Mouse (Mus musculus): ENCODE measurements at regions not wholly inside any gene's neighbourhood (a gene's known extent, or its start where the extent isn't known, plus 50 kb on each side); places are given as distances from the start of the nearest gene placed in this dataset.

GRCm38 (mm10) chr3:139780054-139780453, 574.6 kb downstream of the Stpg2 start:
- no peak for DNase-seq (ENCODE audit: low spot score)
- Histone ChIP-seq H3K4me3 (ENCODE audit: low read depth, low read length) (no peak overlapping the region), H3K4me1 (replicated peaks; ENCODE audit: control insufficient read depth, insufficient read depth) (no peaks in the 10 kb centered on the region), H3K9me3 (ENCODE audit: control insufficient read depth, low read length) (no peaks in the 10 kb centered on the region), H3K36me3 (ENCODE audit: control insufficient read depth, insufficient read depth, low read length) (no peaks in the 10 kb centered on the region), H3K27ac (replicated peaks) (no peak overlapping the region), H3K4me2 (replicated peaks; ENCODE audit: low read depth) (no peak overlapping the region), H3K27me3 (ENCODE audit: control insufficient read depth, insufficient read depth, low read length) (no peaks in the 10 kb centered on the region), H3K9ac (ENCODE audit: low read length) (no peak overlapping the region)
- no peak for TF ChIP-seq EP300 (optimal IDR thresholded peaks at IDR 0.05)
- no peak for TF ChIP-seq CTCF (IDR thresholded peaks at IDR 0.05; ENCODE audit: low read depth)
- 68% methylated on average over 6 of the region's 6 CpGs for WGBS
- no peak for ATAC-seq (ENCODE audit: low FRiP score, low TSS enrichment)

DNA sequence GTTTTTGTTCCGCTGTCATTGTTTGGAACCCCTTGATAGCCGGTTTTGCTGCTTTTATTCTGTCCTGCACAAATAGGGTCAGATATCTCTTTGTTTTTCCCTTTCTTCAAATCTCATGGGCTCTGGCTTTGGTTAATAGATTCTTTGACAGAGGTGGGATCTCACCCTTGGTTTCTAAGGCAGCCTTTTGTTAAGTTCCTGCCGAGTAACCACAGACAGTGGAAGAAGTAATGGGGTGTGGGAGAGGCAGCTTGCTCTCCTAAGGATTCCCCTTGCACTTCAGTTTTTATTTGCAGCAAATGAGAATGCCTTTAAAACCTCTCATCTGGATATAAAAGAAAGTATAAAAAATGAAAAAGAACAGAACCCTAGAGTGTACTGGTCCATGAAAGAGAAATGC, 577.9 kb downstream of the Stpg2 start:
- no peak overlapping the region for H3K27ac ChIP-seq (replicated peaks)
- H3K36me3 ChIP-seq (ENCODE audit: control insufficient read depth, insufficient read depth, low read length), result no peaks in the 10 kb centered on the region
- no peaks in the 10 kb centered on the region for H3K27me3 ChIP-seq (ENCODE audit: control insufficient read depth, insufficient read depth, low read length)
- ATAC-seq (ENCODE audit: low FRiP score, low TSS enrichment), result no peak
- H3K9ac ChIP-seq (ENCODE audit: low read length), result no peak overlapping the region
- TF ChIP-seq CTCF (IDR thresholded peaks at IDR 0.05; ENCODE audit: low read depth), result no peak
- no peak for TF ChIP-seq EP300 (optimal IDR thresholded peaks at IDR 0.05)
- WGBS, result 67% methylated on average over 3 of the region's 3 CpGs
- H3K9me3 ChIP-seq (ENCODE audit: control insufficient read depth, low read length), result no peaks in the 10 kb centered on the region
- H3K4me3 ChIP-seq (ENCODE audit: low read depth, low read length), result no peak overlapping the region
- no peaks in the 10 kb centered on the region for H3K4me1 ChIP-seq (replicated peaks; ENCODE audit: control insufficient read depth, insufficient read depth)
- no peak overlapping the region for H3K4me2 ChIP-seq (replicated peaks; ENCODE audit: low read depth)
- no peak for DNase-seq (ENCODE audit: low spot score)

DNA sequence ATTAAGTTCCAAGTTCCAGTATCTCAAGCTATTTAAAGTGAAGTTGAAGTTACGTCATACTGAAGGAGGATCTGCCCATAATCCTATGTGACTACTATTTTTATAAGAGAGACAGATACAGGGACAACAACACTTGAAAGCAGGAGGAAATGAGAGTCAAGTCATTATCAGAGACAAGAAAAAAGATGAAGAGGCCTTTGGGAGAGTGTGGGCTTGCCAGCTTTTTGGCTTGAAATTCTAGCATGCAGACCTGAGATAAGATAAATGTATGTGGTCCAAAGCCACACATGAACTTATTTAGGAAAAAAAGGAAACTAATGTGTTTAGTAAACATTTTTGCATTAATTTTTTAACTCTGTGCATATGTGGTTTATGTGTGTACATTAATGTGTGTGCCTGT, 581.0 kb downstream of the Stpg2 start:
- WGBS, result 74% methylated on average over 1 of the region's 1 CpGs

GRCm38 (mm10) chr3:139788854-139789253, 583.4 kb downstream of the Stpg2 start:
- WGBS, result 79% methylated on average over 2 of the region's 2 CpGs
- Histone ChIP-seq H3K4me3 (ENCODE audit: low read depth, low read length) (no peak overlapping the region), H3K27ac (replicated peaks) (no peak overlapping the region), H3K9me3 (ENCODE audit: control insufficient read depth, low read length) (no peaks in the 10 kb centered on the region), H3K9ac (ENCODE audit: low read length) (no peak overlapping the region), H3K4me2 (replicated peaks; ENCODE audit: low read depth) (no peak overlapping the region), H3K4me1 (replicated peaks; ENCODE audit: control insufficient read depth, insufficient read depth) (no peaks in the 10 kb centered on the region), H3K36me3 (ENCODE audit: control insufficient read depth, insufficient read depth, low read length) (no peaks in the 10 kb centered on the region), H3K27me3 (ENCODE audit: control insufficient read depth, insufficient read depth, low read length) (no peaks in the 10 kb centered on the region)
- ATAC-seq (ENCODE audit: low FRiP score, low TSS enrichment) (no peak), DNase-seq (ENCODE audit: low spot score) (no peak)
- TF ChIP-seq EP300 (optimal IDR thresholded peaks at IDR 0.05) (no peak), CTCF (IDR thresholded peaks at IDR 0.05; ENCODE audit: low read depth) (no peak)

More for the DNA sequence above, 581.0 kb downstream of the Stpg2 start:
- Histone ChIP-seq H3K4me3 (ENCODE audit: low read depth, low read length) (no peak overlapping the region), H3K9me3 (ENCODE audit: control insufficient read depth, low read length) (no peaks in the 10 kb centered on the region), H3K9ac (ENCODE audit: low read length) (no peak overlapping the region), H3K4me2 (replicated peaks; ENCODE audit: low read depth) (no peak overlapping the region), H3K27ac (replicated peaks) (no peak overlapping the region), H3K27me3 (ENCODE audit: control insufficient read depth, insufficient read depth, low read length) (no peaks in the 10 kb centered on the region), H3K36me3 (ENCODE audit: control insufficient read depth, insufficient read depth, low read length) (no peaks in the 10 kb centered on the region), H3K4me1 (replicated peaks; ENCODE audit: control insufficient read depth, insufficient read depth) (no peaks in the 10 kb centered on the region)
- DNase-seq (ENCODE audit: low spot score) (no peak), ATAC-seq (ENCODE audit: low FRiP score, low TSS enrichment) (no peak)
- no peak for TF ChIP-seq EP300 (optimal IDR thresholded peaks at IDR 0.05)
- TF ChIP-seq CTCF (IDR thresholded peaks at IDR 0.05; ENCODE audit: low read depth), result no peak

GRCm38 (mm10) chr3:139796685-139797084, 591.2 kb downstream of the Stpg2 start:
- WGBS, result 89% methylated on average over 1 of the region's 1 CpGs
- Histone ChIP-seq H3K9ac (ENCODE audit: low read length) (no peak overlapping the region), H3K27me3 (ENCODE audit: control insufficient read depth, insufficient read depth, low read length) (no peaks in the 10 kb centered on the region), H3K4me3 (ENCODE audit: low read depth, low read length) (no peak overlapping the region), H3K36me3 (ENCODE audit: control insufficient read depth, insufficient read depth, low read length) (no peaks in the 10 kb centered on the region), H3K27ac (replicated peaks) (no peak overlapping the region), H3K4me1 (replicated peaks; ENCODE audit: control insufficient read depth, insufficient read depth) (no peaks in the 10 kb centered on the region), H3K9me3 (ENCODE audit: control insufficient read depth, low read length) (no peaks in the 10 kb centered on the region), H3K4me2 (replicated peaks; ENCODE audit: low read depth) (no peak overlapping the region)
- no peak for TF ChIP-seq EP300 (optimal IDR thresholded peaks at IDR 0.05)
- no peak for TF ChIP-seq CTCF (IDR thresholded peaks at IDR 0.05; ENCODE audit: low read depth)
- no peak for DNase-seq (ENCODE audit: low spot score)
- no peak for ATAC-seq (ENCODE audit: low FRiP score, low TSS enrichment)

DNA sequence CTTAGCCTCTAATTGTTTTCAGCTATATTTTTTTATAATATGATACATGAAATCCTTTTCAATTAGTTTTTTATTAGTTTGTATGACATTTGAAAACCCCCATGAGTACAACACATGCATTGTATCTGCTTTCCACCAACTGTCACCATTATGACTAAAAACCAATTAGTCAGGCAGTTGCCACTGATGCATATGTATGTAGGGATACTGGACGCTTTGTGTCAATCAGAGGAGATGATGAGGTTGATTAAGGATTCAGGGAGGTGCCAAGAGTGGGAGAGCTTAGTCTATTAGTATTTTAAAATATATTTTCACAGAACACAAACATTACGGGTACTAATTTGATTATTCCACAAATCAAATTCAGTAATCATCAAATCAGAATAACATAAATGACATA, 593.6 kb downstream of the Stpg2 start:
- no peaks in the 10 kb centered on the region for H3K36me3 ChIP-seq (ENCODE audit: control insufficient read depth, insufficient read depth, low read length)
- no peak overlapping the region for H3K4me2 ChIP-seq (replicated peaks; ENCODE audit: low read depth)
- no peak for ATAC-seq (ENCODE audit: low FRiP score, low TSS enrichment)
- no peaks in the 10 kb centered on the region for H3K27me3 ChIP-seq (ENCODE audit: control insufficient read depth, insufficient read depth, low read length)
- no peak overlapping the region for H3K27ac ChIP-seq (replicated peaks)
- no peak for DNase-seq (ENCODE audit: low spot score)
- 91% methylated on average over 2 of the region's 2 CpGs for WGBS
- H3K4me3 ChIP-seq (ENCODE audit: low read depth, low read length), result no peak overlapping the region
- H3K9ac ChIP-seq (ENCODE audit: low read length), result no peak overlapping the region
- no peaks in the 10 kb centered on the region for H3K9me3 ChIP-seq (ENCODE audit: control insufficient read depth, low read length)
- no peaks in the 10 kb centered on the region for H3K4me1 ChIP-seq (replicated peaks; ENCODE audit: control insufficient read depth, insufficient read depth)
- no peak for TF ChIP-seq CTCF (IDR thresholded peaks at IDR 0.05; ENCODE audit: low read depth)
- no peak for TF ChIP-seq EP300 (optimal IDR thresholded peaks at IDR 0.05)
